In the genomic region with DNA sequence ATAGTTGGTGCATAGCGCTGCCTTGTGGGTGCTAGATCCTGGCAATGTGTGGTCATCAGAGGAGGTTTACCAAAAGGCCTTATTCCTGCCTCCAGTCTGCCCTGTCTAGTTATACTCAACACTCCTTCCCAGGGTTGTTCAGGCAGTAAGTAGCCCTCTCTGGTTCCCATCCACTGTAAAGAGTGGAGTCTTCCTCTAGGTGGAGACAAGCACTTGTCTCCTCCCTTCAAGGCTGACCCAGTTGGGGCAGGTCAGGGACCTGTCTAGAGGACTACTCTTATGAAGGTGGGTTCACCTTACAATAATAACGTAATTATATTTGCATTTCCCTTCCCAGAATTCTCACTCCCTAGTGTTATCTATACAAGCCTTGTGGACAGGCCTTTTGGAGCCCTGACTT, we compare ENCODE assay signal across 19 mouse cellular contexts.
DNase-seq lines count a peak whose midpoint lies in the region; ATAC-seq and TF ChIP-seq lines count a peak whose summit lies in the region.
"Had no signal": no experiment of that assay in that cellular context is flagged by ENCODE, and none has a peak within 500 bp of the region (broad histone marks: within the 10 kb centered on the region; RNA-seq: fewer than 3 reads in every experiment).

No protein-coding gene starts in this region.

- no peaks in the 10 kb centered on the region for H3K9me3 ChIP-seq in hindbrain, postnatal 0 days (ENCODE audit: low read length)
- no peaks in the 10 kb centered on the region for H3K9me3 ChIP-seq in hindbrain, embryonic 11.5 days (ENCODE audit: control insufficient read depth, low read length)
- no peaks in the 10 kb centered on the region for H3K9me3 ChIP-seq in lung, embryonic 14.5 days (ENCODE audit: low read depth, low read length)
- H3K9me3 ChIP-seq: embryonic facial prominence, embryonic 10.5 days; hindbrain, embryonic 13.5 days; kidney, embryonic 15.5 days; midbrain, embryonic 12.5 days; neural tube, embryonic 13.5 days had no signal

- no peak overlapping the region for H3K27ac ChIP-seq in cerebellum, adult 2 months (ENCODE audit: insufficient read depth, low read length)
- no peak overlapping the region for H3K27ac ChIP-seq in hindbrain, postnatal 0 days
- H3K27ac ChIP-seq in hindbrain, embryonic 11.5 days (ENCODE audit: low read depth, low read length): no peak overlapping the region
- H3K27ac ChIP-seq in lung, embryonic 14.5 days (ENCODE audit: low read depth): no peak overlapping the region
- H3K27ac ChIP-seq: embryonic facial prominence, embryonic 10.5 days; hindbrain, embryonic 13.5 days; kidney, embryonic 15.5 days; macrophage; midbrain, embryonic 12.5 days; neural tube, embryonic 13.5 days had no signal

- no peaks in the 10 kb centered on the region for H3K27me3 ChIP-seq in cerebellum, adult 2 months (ENCODE audit: control insufficient read depth, insufficient read depth, low read length)
- no peaks in the 10 kb centered on the region for H3K27me3 ChIP-seq in hindbrain, postnatal 0 days (ENCODE audit: insufficient read depth, low read length)
- no peaks in the 10 kb centered on the region for H3K27me3 ChIP-seq in hindbrain, embryonic 11.5 days (ENCODE audit: control insufficient read depth, insufficient read depth, low read length)
- H3K27me3 ChIP-seq in lung, embryonic 14.5 days (ENCODE audit: insufficient read depth, low read length): no peaks in the 10 kb centered on the region
- H3K27me3 ChIP-seq: hindbrain, embryonic 13.5 days; kidney, embryonic 15.5 days; midbrain, embryonic 12.5 days; neural tube, embryonic 13.5 days had no signal

- WGBS in cerebellum, adult 2 months: 100% methylated on average over 2 of the region's 2 CpGs
- WGBS in hindbrain, postnatal 0 days: 88% methylated on average over 2 of the region's 2 CpGs
- WGBS in hindbrain, embryonic 11.5 days: 86% methylated on average over 2 of the region's 2 CpGs
- WGBS in lung, embryonic 14.5 days: 81% methylated on average over 2 of the region's 2 CpGs

- DNase-seq in cerebellum, adult 2 months: peak in 1 of 2 experiments; percentile 3
- DNase-seq in cerebellum, adult 8-10 months: no peak
- no peak for DNase-seq in hindbrain, postnatal 0 days (ENCODE audit: low spot score)
- DNase-seq in hindbrain, embryonic 11.5 days (ENCODE audit: low spot score): no peak
- DNase-seq in lung, embryonic 14.5 days: no peak
- no peak for DNase-seq in lung, postnatal 4 days
- no peak for DNase-seq in urinary bladder, postnatal 14 days (ENCODE audit: low spot score)
- DNase-seq: gastrocnemius, postnatal 25 days; heart, postnatal 14 days; lung, adult 18-20 months; right cerebral cortex, adult 18-20 months; thymus, postnatal 14 days had no signal

- no peak overlapping the region for H3K4me3 ChIP-seq in cerebellum, adult 2 months (replicated peaks; ENCODE audit: insufficient read depth, low read depth, low read length)
- H3K4me3 ChIP-seq in hindbrain, postnatal 0 days (ENCODE audit: low read length): no peak overlapping the region
- no peak overlapping the region for H3K4me3 ChIP-seq in hindbrain, embryonic 11.5 days (ENCODE audit: low read depth, low read length)
- no peak overlapping the region for H3K4me3 ChIP-seq in lung, embryonic 14.5 days (ENCODE audit: low read depth, low read length)
- H3K4me3 ChIP-seq: embryonic facial prominence, embryonic 10.5 days; hindbrain, embryonic 13.5 days; kidney, embryonic 15.5 days; midbrain, embryonic 12.5 days; neural tube, embryonic 13.5 days had no signal

- no peak overlapping the region for H3K4me2 ChIP-seq in hindbrain, postnatal 0 days (ENCODE audit: low read depth, low read length)
- no peak overlapping the region for H3K4me2 ChIP-seq in hindbrain, embryonic 11.5 days (replicated peaks; ENCODE audit: low read depth, low read length)
- no peak overlapping the region for H3K4me2 ChIP-seq in lung, embryonic 14.5 days
- H3K4me2 ChIP-seq: heart, embryonic 11.5 days; hindbrain, embryonic 13.5 days; kidney, embryonic 15.5 days; midbrain, embryonic 12.5 days; neural tube, embryonic 13.5 days had no signal

- H3K9ac ChIP-seq in hindbrain, postnatal 0 days (replicated peaks; ENCODE audit: low read length): no peak overlapping the region
- no peak overlapping the region for H3K9ac ChIP-seq in hindbrain, embryonic 11.5 days (ENCODE audit: low read depth, low read length)
- no peak overlapping the region for H3K9ac ChIP-seq in lung, embryonic 14.5 days
- H3K9ac ChIP-seq: hindbrain, embryonic 13.5 days; kidney, embryonic 15.5 days; midbrain, embryonic 12.5 days; neural tube, embryonic 13.5 days had no signal

- no peaks in the 10 kb centered on the region for H3K4me1 ChIP-seq in cerebellum, adult 2 months (ENCODE audit: control insufficient read depth, insufficient read depth, low read length)
- no peaks in the 10 kb centered on the region for H3K4me1 ChIP-seq in hindbrain, postnatal 0 days (ENCODE audit: insufficient read depth, low read length)
- H3K4me1 ChIP-seq in hindbrain, embryonic 11.5 days (replicated peaks; ENCODE audit: control insufficient read depth, insufficient read depth, low read length): no peaks in the 10 kb centered on the region
- 0 out of 2 replicates have a peak, but pooled peaks cover 3% of the 10 kb centered on the region for H3K4me1 ChIP-seq in lung, embryonic 14.5 days (ENCODE audit: insufficient read depth)
- H3K4me1 ChIP-seq: midbrain, embryonic 12.5 days had no signal

- peak; percentile 40; the same call in 1 of the 2 replicates for TF ChIP-seq CTCF in cerebellum, adult 2 months (IDR thresholded peaks at IDR 0.05; ENCODE audit: borderline replicate concordance, insufficient read depth, low read depth, low read length)
- TF ChIP-seq CTCF in hindbrain, postnatal 0 days (IDR thresholded peaks at IDR 0.05; ENCODE audit: low read depth): peak; percentile 33; the same call in 1 of the 2 replicates
- 0 out of 2 replicates have a peak, but pooled peaks have one; percentile 15 for TF ChIP-seq CTCF in lung, embryonic 14.5 days (IDR thresholded peaks at IDR 0.05; ENCODE audit: low read depth)

- no peaks in the 10 kb centered on the region for H3K36me3 ChIP-seq in hindbrain, postnatal 0 days (ENCODE audit: insufficient read depth, low read length)
- H3K36me3 ChIP-seq in hindbrain, embryonic 11.5 days (ENCODE audit: control insufficient read depth, insufficient read depth, low read length): no peaks in the 10 kb centered on the region
- H3K36me3 ChIP-seq in lung, embryonic 14.5 days (ENCODE audit: insufficient read depth): no peaks in the 10 kb centered on the region
- H3K36me3 ChIP-seq: embryonic facial prominence, embryonic 10.5 days; hindbrain, embryonic 13.5 days; kidney, embryonic 15.5 days; midbrain, embryonic 12.5 days; neural tube, embryonic 13.5 days had no signal

- ATAC-seq in hindbrain, postnatal 0 days: no peak
- ATAC-seq in hindbrain, embryonic 11.5 days (ENCODE audit: low FRiP score): no peak
- ATAC-seq in lung, embryonic 14.5 days (ENCODE audit: insufficient read depth): no peak

- no peak for TF ChIP-seq POLR2A in cerebellum, adult 2 months (IDR thresholded peaks at IDR 0.05; ENCODE audit: borderline replicate concordance, insufficient read depth, low read length)
